Mouse (Mus musculus): ENCODE measurements around the gene a.
"Not testable (repeated sequence)": the region's sequence is repeated elsewhere in the genome, so short reads cannot be mapped to it uniquely, and the experiment has no call there.

- TF ChIP-seq CTCF (IDR thresholded peaks at IDR 0.05; ENCODE audit: low read depth): peak; percentile 30
- TF ChIP-seq EP300 (optimal IDR thresholded peaks at IDR 0.05): not testable (repeated sequence)
These were observed 117.0 kb downstream of the a start for GRCm38 (mm10) chr2:154908223-154908622.
